Mouse (Mus musculus) cerebellum, adult 2 months (tissue): ENCODE results near the gene Kdm5b.

Source experiments
- CTCF ChIP-seq: fragments of 200-500 bp; IDR thresholded peaks from 2 replicates; pipeline ENCODE4 v1.5.1; 2011; ENCODE audit warnings: low read depth, mild to moderate bottlenecking, control low read depth, low read length, moderate library complexity, borderline replicate concordance; ENCODE audit not compliant: insufficient read depth
- POLR2A ChIP-seq: fragments of 200-500 bp; IDR thresholded peaks from 2 replicates; pipeline ENCODE4 v1.6.1; 2011; ENCODE audit warnings: low read length, control low read depth, borderline replicate concordance; ENCODE audit not compliant: insufficient read depth

DNA sequence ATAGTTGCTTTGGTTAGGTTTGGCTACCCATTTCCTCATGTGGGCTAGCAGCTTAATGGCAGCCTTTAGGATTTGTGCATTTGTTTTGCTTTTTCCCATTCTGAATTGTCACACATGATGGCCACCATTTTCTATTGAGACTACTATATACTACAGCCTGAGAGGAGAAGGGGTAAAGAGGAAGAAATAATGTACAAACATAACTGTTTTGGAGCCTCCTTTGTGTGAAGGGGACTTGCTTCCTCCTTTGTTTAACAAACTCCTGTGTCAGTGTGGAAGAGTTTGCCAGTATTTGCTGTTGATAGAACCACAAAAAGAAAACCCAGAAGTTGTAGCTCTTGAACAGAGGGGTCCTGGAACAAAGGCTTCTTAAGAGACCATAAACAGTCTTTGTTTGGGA lies 2.5 kb downstream of the Kdm5b start:
- TF ChIP-seq CTCF (no peak), POLR2A (no peak)
